Mouse (Mus musculus) brain, embryonic 14.5 days (tissue): ENCODE results near the gene Ylpm1. TPM values are rescaled to one million over a fixed set of nuclear protein-coding genes. Genes with fewer than 3 reads are reported as not detected.

Source experiments
- DNase-seq: peaks from one replicate; pipeline ENCODE4 v3.0.0-alpha.2; 2011; ENCODE audit warnings: low read depth
- CTCF ChIP-seq: fragments of 200-500 bp; IDR thresholded peaks from 2 replicates; pipeline ENCODE4 v1.5.1; 2012; ENCODE audit warnings: inconsistent platforms, mild to moderate bottlenecking, moderate library complexity, borderline replicate concordance; ENCODE audit not compliant: insufficient read depth, insufficient read length; ENCODE audit errors: extremely low read depth
- POLR2A ChIP-seq: fragments of 200-500 bp; IDR thresholded peaks from 2 replicates; pipeline ENCODE4 v1.6.1; 2012; ENCODE audit warnings: mild to moderate bottlenecking, inconsistent platforms, borderline replicate concordance; ENCODE audit not compliant: poor library complexity, insufficient read depth, insufficient read length, severe bottlenecking; ENCODE audit errors: extremely low read depth
- polyA plus RNA-seq: library from polyadenylated mRNA; depleted of rRNA; stranded (reverse); fragments of >200 nt; gene quantifications from 2 replicates; pipeline ENCODE4 v1.2.3, GENCODE M21; 2012

Ylpm1 gene
- polyA plus RNA-seq, 1 experiment: 66.7 TPM

DNA sequence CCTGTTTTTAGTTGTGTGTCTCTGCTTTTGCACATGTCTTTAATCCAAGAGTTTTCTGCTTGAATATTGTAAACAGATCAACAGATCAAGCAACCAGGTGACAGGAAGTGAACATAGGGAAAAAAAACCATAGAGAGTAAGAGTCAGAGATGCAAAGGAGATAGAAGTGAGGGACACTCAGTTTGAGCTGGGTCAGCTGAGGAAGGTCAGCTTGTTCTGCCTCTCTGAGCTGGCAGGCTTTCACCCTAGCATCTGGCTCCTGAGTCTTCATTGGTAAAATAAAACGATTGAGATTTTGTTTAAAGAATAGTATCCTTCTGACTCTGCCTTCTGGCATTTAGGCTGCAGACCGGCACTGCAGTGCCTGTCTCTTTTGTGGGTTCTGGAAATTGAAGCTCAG, 14.4 kb downstream of the Ylpm1 start:
- DNase-seq: no peak
- TF ChIP-seq CTCF (no peak), POLR2A (no peak)

DNA sequence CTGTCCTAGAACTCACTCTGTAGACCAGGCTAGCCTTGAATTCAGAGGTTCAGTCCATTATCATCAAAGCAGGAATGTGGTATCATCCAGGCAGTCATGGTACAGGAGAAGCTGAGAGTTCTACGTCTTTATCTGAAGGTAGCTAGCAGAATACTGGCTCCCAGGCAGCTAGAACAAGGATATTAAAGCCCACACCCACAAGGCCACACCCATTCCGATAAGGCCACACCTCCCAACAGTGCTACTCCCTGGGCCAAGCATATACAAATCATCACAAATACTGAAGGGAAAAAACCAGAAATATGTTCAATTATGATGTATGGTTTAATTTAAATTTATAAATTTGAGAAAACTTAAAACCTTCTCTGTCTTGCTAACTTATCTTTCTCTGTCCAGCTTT, 16.1 kb downstream of the Ylpm1 start:
- no peak for TF ChIP-seq CTCF
- TF ChIP-seq POLR2A: no peak
- DNase-seq: no peak

DNA sequence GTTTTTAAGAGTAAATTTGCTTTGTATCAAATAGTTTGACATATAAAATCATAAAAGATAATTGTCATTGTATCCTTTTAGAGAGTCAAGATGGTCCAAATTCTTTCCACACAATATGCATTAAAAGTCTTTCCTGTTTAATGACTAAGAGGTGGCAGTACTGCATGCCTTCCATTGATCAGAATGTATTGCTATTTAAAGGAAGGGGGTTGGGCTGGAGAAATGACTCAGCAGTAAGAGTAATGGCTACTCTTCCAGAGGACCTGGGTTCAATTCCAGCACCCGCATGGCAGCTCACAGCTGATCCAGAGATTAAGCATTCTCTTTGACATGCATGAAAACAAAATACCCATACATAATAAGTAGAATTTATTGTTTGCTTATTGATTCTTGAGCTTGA, 25.9 kb downstream of the Ylpm1 start:
- TF ChIP-seq POLR2A (no peak), CTCF (no peak)
- no peak for DNase-seq

DNA sequence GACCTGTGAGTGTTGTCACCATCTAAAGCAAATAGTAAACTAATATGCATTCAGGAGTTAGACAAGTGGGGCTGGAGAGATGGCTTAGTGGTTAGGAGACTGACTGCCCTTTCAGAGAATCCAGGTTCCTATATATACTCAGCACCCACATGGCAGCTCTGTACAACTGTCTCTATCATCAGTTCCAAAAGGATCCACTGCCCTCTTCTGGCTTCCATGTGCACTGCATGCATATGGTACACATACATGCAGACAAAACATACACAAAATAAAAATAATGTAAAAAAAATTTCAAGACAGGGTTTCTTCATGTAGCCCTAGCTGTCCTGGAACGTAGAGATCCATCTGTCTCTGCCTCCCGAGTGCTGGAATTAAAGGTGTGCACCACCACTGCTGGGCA, 36.6 kb downstream of the Ylpm1 start:
- TF ChIP-seq CTCF (peak; percentile 31; the same call in 1 of the 2 replicates), POLR2A (no peak)
- no peak for DNase-seq

DNA sequence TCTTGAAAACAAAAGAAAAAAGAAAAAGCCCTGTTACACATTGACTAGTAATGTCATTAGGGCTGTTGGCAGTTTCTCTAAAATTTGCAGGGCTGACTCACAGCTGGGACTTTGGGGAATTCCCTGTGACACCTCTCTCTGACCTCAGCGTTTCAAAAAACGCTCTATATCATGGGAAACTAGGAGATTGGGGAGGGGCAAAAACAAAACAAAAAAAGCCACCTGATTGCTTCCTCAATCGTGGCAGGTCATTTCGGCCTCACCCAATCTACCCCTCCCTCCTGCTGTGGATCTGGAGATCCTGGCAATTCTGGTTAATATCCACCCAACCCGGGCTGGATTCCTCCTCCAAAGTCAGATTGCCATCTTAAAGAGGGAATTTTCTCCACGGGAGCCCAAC, 55.1 kb downstream of the Ylpm1 start:
- DNase-seq: no peak
- TF ChIP-seq POLR2A (no peak), CTCF (no peak)

DNA sequence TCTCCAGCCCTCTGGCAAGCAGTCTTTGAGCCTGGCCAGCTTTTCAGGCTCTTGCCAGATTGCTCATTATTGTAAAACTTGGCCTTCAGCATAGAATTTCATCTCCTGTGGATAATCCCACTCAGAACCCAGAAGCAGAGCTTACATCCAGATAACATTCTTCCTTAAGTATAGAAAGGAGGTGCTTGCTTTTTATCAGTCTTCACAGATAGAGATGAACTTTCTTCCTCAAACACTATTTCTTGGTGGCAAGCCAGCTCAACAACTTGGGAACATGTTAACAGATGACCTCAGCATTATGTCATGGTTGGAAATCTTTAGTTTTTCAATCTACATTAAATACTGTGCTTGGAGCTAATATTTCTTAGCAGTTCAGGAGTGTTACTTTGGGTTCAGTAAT, 74.9 kb downstream of the Ylpm1 start:
- no peak for TF ChIP-seq CTCF
- no peak for TF ChIP-seq POLR2A
- no peak for DNase-seq

DNA sequence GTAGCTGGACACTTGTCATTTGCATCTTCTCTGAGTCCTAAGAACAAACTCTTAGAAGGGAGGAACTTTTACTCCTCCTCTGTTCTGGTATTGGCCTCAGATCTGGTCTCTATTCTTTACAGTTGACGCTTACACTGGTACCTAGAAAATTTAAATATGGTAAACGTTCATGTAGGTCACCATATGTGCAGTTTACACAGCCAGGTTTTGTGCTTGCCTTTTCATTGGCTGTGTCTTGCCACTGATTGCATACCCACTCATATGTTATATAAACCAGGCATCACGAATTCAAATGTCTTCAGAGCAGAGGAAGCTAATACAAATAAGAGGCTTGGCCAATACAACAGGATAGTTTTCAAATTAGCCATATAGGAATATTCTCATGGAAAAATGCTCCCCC, 81.0 kb downstream of the Ylpm1 start:
- DNase-seq: no peak
- TF ChIP-seq POLR2A (no peak), CTCF (no peak)

DNA sequence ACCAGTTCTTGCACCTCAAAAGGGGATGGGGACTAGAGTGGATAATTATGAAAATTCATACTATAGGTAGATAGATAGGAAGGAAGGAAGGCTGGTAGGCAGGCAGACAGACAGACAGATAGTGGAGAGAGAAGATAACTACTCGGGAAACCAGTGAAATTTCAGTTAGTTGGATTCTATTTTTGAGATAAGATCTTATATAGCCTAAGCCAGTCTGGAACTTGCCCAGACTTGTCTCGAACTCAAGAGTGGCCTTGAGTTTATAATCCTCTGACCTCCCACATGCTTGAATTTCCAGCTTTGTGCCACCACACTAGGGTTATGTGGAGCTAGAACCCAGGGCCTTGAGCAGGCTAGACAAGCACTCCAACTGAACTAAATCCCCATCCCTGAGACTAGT, 88.1 kb downstream of the Ylpm1 start:
- DNase-seq: no peak
- no peak for TF ChIP-seq CTCF
- TF ChIP-seq POLR2A: no peak

DNA sequence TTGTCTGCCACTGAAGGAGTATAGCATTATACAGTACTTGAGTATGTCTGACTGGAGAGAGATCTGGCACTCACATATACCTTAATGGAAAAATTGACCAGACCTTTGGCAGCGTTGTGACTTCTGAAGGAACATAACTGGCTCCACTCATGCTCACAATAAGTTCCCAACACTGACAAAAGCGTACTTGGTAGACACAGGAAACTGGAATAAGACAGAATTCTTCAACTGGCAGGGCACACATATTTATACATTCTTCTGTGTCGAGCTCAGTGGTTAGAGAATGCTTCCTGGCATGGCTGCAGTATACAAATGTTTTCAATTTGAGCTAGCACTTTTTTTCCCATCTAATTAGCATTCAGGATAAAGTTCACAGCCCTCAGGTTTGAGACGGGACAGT, 88.8 kb downstream of the Ylpm1 start:
- TF ChIP-seq POLR2A (no peak), CTCF (no peak)
- no peak for DNase-seq

DNA sequence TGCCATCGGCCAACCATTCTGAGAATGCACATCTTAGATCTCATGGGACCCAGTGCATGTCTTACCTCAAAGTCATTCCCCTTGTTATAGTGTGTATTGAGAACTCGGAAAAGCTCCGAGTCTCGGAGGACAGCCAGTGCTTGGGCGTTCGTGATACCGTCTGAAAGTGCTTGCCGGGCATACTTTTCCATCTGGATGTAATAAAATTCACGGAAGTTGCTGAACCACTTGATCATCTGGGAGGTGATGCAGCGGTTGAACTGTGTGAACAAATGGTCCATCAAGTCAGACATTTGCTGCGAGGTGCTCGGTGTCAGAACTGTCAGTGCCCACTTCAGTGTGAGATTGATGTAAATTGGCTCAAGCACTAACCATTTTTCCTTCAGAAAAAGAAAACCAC, 91.7 kb downstream of the Ylpm1 start:
- no peak for DNase-seq
- TF ChIP-seq CTCF: no peak
- TF ChIP-seq POLR2A: no peak

DNA sequence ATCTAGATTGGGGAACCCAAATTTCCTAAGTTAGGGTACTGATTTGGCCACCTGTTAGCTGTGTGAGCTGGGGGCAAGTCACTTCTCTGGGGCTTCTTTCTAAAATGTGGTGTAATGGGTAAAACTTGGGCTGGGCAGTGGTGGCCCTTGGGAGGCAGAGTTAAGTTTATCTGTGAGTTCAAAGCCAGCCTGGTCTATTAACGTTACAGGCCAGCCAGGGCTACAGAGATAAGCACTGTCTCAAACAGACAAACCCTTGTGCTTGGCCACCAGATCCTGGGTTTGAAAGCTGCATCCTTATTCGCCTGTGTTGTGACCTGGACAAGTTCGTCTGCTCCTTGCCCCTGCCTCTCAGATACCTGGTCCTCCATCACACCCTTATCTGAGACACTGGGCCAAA, 95.1 kb downstream of the Ylpm1 start:
- no peak for DNase-seq
- no peak for TF ChIP-seq POLR2A
- TF ChIP-seq CTCF: no peak

DNA sequence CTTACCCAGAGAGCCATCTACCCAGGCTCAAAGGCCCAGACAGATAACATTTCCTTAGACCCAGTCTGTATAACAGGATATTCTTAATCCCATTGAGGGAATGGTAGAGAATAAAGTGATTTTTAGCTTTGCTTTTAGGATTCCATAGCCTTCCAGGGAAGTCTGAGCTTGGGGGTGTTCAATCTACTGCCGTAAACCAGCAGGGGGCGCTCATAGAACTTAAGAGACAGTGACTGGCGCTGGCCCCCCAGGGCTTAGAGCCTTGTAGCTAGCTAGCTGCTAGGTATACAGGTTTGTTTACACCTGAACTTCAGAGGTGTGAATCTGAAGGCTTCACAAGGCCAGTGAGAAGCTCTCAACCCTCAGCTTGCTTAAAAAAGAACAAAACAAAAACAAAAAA, 96.1 kb downstream of the Ylpm1 start:
- DNase-seq: peak; percentile 77
- TF ChIP-seq CTCF: peak; percentile 67
- TF ChIP-seq POLR2A: no peak

DNA sequence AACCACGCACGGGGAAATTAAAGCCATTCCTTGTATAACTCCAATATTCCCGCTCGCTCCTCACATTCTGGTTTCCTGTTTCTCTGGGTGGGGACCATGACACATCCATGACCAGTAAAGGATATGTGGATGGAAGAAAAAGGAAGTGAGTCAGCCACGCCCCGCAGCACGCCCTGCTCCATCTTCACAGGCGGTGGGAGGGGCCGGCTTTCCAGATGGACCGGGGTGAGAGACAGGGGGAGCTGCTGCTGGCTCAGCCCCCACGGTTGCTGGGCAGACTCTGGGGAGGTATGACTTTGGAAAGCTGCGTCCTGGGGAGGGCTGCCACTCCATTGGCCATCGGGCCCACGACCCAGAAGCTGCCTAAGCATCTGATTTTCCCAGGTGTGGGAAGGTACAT, 97.9 kb downstream of the Ylpm1 start:
- TF ChIP-seq POLR2A (no peak), CTCF (no peak)
- peak; percentile 41 for DNase-seq

DNA sequence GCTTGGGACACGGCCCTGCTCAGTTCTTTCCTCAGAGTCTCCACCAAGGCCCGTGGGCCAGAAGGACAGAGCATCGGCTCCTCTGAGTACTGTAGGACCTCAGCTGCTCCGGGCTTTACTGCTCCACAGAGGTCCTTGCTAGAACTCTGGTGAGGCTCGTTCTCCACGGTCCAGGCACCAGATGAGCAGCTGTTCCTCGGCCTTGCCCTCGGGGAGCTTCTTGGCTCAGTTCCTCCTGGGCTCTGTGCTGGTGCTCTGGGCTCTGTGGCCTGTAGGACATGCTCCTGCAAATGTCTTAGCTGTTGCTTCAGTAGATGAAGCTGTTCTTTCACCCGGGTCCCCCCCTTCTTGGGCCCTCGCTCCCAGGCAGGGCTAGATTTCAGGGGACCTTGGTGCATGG, 98.6 kb downstream of the Ylpm1 start:
- no peak for DNase-seq
- no peak for TF ChIP-seq POLR2A

DNA sequence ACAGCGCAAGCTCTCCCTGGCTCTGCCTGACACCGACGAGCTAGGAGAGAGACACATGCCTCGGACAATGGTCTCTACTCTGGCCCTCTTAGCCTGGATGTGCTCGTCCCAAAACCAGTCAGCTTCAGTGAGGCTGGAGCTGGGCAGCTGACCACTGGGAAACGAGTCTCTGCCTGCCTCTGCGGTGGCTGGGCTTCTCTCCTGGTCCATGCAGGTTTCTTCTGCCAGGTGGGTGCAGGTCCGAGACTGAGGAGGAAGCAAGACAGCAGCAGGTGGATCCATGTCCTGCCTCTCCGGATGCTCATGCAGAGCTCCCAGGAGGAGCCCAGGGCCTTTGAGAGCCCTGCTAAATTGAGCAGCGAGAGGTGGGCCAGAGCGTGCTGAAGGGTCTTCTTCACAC, 99.0 kb downstream of the Ylpm1 start:
- DNase-seq: no peak
- TF ChIP-seq CTCF (no peak), POLR2A (no peak)

DNA sequence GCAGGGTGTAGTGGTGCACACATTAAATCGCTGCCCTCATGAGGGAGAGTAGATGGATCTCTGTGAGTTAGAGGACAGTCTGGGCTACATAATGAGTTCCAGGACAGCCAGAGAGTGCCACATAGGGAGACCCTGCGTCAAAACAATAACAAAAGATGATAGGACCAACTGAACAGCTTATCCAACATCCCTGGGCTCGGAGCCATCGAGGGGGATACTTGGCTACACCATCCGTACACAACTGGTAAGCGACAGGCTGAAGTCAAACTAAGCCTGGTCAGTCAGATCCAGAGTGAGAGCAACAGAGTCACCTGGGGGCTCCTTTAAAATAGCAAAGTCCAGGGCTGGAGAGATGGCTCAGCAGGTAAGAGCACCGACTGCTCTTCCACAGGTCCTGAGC, 99.7 kb downstream of the Ylpm1 start:
- no peak for DNase-seq
- no peak for TF ChIP-seq CTCF
- no peak for TF ChIP-seq POLR2A

DNA sequence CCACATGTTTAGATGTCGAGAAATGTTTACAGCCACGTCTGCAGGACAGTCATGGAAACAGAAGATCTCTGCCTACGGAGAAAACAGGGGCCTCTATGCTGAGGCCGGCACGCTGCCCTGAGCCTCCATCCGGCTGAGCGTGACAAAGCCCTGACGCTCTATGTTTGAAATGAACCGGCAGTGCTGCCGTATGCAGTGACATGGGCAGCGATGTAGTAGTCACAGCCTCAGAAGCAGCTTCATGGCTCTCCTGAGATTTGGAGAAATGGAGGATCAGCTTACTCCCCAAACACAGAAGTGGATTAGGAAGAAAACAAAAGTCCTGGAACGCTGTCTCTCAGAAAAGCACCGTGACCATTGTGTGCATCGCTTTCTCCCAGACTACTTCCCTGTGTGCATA, 104.9 kb downstream of the Ylpm1 start:
- no peak for DNase-seq

More for the DNA sequence above, 104.9 kb downstream of the Ylpm1 start:
- TF ChIP-seq CTCF (no peak), POLR2A (no peak)
